Mouse (Mus musculus): ENCODE measurements at regions not wholly inside any gene's neighbourhood (a gene's known extent, or its start where the extent isn't known, plus 50 kb on each side); places are given as distances from the start of the nearest gene placed in this dataset.

DNA sequence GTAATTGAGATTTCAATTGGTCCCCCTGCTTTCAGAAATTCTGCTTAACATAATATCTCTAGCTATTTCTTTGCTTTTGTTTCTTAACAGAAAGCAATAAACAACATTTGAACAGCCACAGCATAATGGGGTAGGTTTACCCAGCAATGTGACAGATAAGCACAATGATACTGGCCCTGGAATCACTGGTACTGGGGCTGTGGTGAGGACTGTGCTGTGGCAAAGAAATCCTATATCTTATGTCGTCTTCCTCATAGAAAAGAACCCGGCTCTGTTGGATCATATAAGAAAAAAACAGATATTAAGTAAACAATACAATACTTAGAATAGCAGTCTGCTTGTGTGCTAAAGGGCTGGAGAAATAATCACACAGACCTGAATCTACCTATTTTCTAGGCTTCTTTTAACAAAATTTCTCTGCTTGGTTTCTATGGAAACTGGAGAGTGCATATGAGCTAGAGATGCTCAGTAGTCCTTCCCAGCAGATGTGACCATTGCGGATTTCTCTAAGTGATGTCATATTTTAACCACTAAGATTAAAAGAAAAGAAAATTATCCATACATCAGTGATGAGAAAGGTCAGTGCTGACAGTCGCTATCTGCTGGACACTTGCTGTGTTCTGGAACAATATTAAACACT is 119.8 kb upstream of the Gnao1 start:
- no peak for DNase-seq (ENCODE audit: low read depth, low spot score)

DNA sequence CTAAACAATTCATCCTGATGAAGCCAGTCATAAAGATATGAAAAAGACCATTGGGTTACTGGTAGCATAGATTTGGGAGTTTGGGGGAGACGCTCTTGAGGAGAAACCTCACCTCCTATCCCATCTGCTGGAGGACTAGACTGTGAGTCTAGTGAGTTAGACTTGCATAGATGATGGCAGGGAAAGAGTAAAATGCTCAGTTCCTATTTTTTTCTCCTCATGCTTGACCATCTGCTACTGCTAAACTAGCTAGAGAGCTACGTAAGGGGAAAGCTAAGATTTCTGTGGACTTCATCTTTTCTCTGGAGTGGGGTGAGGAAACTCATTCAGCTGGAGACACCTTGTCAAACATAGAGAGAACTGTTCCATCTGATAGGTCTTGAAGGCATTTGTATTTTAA is 118.4 kb upstream of the Gnao1 start:
- no peak for DNase-seq (ENCODE audit: low read depth, low spot score)

DNA sequence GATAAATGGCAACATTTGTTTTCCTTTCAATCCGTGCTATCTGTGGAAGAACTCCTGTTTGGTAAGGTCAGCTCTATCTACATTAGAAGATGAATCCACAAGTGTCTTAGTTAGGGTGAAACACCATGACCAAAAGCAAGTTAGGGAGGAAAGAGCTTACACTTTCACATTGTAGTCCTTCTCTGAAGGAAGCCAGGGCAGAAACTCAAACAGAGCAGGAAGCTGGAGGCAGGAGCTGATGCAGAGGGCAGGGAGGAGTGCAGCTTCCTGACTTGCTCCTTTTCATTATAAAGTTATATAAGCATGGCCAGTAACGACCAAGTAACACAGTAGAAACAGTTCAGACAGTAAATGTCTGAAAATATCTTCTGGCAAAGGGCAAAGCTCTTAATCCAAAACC is 117.9 kb upstream of the Gnao1 start:
- DNase-seq (ENCODE audit: low read depth, low spot score) = no peak

DNA sequence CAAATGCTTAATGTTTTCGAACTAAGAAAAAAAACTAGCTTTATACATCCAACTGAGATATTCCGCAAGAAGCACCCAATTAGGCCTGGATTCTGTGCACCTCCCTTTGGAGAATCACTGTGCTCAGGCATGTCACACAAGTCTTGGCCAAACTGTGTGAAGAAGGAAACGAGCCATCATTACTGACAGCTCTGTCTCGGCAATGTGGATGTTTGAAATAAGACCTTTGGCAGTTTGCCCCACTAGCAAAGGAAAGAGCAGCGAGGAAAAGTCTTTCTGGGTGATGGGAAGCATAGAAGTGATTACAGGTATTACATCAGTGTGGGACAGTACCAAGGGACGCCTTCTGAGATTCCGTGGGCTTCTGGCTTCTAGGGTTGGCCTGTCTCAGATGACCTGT is 112.6 kb upstream of the Gnao1 start:
- no peak for DNase-seq (ENCODE audit: low read depth, low spot score)

DNA sequence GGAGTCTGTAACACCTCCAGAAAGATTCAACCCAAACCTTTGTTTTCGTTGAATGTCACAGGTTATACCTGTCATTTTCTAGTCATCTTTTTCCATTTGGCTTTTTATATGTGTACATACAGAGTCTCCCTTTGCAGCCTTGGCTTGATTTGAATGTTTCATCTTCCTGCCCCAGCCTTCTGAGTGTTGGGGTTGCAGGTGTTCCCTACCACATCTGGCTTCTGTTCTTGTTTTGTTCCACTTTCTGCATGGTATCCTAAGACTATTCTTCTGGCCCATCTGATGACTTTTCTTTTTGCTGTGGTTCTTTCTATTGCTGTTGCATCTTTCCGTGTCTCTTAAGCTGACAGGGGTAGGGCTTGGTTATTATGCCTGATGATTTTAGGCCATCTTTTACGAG is 111.3 kb upstream of the Gnao1 start:
- no peak for DNase-seq (ENCODE audit: low read depth, low spot score)

DNA sequence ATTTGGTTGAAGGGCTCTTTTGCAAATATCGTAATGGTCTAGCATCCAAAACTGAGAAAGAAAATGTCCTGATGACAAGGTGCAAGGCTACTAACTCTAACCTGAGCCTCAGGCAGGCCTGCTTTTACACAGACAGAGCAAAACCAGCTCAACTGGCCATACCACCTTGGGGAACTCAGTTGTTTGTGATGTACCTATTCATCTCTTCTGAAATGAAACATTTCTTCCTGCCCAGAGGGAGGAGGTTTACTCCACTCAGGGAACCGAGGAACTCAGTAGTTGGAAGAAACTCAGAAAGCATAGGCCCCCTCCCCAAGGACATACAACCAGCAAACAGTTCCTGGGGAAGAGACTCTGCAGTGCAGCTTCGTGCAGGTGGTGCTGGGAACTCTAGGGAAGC is 108.4 kb upstream of the Gnao1 start:
- no peak for DNase-seq (ENCODE audit: low read depth, low spot score)

DNA sequence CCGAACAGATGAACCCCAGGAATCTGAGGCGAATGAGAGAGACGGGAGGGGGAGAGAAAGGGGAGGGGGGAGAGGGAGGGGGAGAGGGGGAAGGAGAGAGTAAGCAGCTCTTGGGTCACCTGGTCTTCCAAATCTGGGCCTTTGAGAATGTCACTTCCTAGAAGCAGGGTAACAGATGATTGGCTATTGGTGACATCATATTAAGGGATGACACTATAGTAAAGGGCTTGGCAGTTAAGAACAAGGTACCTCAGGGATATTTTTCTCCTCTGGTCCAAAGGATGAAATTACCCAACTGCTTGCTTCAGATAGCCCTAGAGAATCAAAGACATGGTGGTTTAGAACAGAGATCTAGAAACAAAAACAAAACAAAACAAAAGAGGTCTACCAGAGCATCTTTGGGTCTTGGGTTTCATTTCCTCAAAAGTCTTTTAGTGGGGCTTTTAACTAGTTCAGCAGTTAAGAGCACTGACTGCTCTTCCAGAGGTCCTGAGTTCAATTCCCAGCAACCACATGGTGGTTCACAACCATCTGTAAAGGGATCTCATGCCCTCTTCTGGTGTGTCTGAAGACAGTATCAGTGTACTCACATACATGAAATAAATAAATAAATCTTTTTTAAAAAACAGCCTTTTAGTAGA is 97.6 kb upstream of the Gnao1 start:
- DNase-seq (ENCODE audit: low read depth, low spot score) = no peak

DNA sequence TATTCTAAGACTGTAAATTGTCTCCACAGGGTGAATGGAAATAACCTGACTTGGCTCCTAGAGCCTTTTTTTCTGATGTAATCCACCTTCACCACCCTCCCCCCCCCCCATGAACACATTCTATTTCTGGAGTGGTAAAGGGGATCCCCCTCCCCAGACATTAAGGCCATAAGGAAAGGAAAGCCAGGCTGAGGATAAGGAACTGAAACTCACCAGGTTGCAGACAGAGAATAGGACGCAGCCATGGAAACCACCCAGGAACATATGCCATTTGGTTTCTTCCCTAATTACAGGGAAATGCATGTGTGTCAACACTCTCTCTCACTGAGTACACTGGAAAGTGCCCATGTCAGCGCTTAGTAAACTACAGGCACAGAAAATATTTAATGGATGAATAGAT is 96.5 kb upstream of the Gnao1 start:
- no peak for DNase-seq (ENCODE audit: low read depth, low spot score)

DNA sequence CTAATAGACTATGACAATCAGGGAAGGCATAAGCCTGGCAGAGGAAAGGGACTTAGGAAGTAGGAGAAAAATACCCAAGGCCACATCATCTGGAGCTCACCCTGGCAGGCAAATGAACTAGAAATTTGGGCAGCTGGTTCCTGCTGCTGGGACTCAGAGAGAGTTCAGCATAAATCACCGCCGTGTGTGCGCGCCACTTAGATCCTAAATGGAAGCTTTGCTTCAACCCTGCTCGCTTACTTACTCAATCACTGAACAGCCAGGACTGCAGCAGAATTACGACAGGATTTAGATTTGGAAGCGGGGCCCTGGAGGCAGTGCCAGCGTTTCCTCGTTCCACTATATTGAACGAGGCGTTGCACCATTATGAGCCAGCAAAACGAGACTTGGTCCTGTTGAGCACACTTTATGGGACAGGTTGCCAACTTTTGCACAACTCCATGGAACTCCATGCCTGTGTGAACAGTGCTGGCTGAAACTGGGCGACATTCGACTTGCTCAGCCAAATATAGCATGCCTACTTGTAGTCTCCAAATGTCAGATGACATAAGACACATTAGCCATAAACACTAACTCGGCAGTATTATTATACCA is 84.8 kb upstream of the Gnao1 start:
- DNase-seq (ENCODE audit: low read depth, low spot score) = no peak

DNA sequence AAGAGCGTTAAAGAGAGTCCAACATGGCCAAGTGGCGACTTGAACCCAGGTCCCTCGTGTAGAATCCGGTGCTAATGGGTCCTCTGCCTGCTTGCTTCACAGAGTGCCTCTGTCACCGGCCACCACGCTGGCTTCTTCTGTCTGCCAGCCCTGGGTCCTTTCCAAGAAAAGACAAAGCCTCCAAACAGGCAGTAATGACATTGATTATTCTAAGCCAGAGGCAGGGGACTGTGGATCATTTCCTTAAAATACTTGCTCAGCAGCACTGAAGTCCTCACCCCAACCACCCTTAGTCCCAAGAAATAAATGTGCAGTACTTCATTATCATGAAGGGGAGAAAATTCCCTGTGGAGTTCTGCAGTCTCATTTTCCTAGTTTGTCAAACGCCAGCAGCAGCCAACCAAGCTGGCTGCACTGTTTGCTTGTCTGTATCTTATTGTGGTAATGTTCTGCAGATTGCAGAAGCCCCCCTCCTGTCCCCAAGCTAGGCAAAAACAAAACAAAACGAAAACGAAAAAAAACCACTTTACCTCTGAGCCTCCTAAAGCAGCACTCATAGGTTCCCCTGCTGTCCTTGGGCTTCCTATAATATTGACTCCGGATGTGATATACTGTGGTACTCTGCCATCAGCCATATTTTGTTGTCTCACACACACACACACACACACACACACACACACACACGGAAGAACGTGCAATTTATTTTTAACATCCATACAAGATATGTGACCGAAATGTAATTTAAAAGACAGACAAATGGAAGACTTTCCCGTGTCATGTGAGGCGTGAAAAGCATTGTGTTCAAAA is 80.4 kb upstream of the Gnao1 start:
- no peak for DNase-seq (ENCODE audit: low read depth, low spot score)

DNA sequence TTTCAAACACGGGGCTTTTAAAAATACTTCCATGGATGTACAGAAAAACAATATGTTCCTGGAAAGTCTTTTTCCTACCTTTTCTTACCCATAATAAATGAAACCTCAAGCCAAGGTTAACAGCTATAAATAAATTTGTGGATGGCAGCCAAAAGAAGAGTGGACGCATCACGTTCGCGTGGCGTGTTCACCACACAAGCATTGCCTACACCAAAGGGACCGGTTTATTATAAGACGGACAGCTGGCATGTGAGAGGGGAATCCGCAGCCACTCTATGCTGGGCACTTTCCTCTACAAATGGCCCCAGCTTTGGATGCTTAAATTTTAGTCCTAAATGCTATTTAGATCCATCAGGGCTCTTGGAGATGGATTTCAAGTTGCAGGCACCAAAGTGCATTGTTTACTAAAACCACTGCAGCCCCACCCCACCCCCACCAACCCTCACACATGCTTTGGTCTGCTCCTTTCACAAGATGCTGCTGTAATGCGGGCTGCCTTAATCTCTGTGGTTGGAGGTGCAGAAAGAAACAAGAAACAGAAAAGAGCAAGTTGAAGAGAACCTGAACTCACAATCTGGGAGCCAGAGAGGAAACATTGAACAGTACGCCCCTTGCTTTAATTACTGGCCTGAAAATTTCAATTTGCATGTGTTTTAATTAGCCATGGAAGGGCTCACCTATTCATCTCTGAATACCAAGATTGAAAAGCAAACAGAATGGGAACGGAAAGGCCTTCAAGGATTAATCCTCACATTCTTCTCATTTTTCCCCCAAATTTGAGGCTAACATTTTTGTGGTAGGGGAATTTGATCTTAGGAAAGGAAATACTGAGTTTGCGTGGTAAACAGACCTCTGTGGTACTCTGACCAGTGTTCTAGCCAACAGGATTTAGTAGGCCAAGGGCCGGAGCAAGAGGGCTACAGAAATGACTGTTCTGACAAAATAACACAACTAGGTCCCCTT is 78.7 kb upstream of the Gnao1 start:
- DNase-seq (ENCODE audit: low read depth, low spot score) = no peak

DNA sequence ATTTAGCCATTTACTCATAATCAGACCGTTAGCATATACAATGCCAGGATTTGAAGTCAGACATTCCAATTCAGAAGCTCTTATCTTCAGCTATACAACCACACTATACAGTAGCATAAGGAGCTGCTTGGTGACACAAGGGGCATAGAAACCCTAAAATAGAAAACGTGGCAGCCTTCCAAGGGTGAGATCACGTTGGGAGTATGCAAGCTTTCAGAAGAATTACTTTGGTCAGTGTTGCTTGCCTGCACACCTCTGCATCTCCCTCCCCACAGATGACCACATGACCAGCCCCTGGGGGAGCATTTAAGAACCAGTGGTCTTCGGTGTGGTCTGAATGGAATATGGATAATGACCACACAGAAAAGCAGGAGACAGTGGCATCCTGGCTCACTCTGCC is 74.9 kb upstream of the Gnao1 start:
- no peak for DNase-seq (ENCODE audit: low read depth, low spot score)

DNA sequence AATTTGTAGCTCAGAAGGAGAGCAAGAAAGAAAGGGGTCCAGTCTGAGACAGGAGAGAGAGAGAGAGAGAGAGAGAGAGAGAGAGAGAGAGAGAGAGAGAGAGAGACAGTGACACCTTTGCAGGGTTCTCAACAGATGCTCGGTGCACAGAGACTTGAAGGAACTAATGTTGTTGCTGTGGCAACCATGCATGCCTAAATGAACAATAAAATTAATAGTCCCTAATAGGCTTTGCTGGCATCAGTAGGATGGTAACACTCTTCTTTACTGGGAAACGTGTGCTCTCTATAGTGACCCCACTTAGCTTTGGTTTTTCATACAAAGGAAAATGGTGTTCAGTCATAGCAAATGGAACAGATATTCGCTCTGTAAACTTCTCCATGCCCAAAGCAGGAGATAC is 69.5 kb upstream of the Gnao1 start:
- DNase-seq (ENCODE audit: low read depth, low spot score) = no peak

DNA sequence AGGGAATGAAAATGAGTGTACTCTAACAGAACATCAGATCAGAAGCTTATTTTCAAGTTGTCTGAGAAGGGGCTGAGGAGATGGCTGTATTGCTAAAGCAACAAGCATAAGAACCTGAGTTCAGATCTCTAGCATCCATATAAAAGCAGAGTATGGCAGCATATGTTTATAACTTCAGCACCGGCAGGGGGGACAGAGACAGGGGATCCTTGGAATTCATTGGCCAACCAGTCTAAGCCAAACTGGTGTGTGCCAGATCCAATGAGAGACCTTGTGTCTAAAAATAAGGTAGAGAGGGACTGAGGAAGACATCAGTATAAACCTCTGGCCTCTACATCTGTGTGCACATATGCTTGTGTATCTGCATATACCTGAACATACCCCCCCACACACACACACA is 61.0 kb upstream of the Gnao1 start:
- peak; percentile 6 for DNase-seq (ENCODE audit: low read depth, low spot score)

DNA sequence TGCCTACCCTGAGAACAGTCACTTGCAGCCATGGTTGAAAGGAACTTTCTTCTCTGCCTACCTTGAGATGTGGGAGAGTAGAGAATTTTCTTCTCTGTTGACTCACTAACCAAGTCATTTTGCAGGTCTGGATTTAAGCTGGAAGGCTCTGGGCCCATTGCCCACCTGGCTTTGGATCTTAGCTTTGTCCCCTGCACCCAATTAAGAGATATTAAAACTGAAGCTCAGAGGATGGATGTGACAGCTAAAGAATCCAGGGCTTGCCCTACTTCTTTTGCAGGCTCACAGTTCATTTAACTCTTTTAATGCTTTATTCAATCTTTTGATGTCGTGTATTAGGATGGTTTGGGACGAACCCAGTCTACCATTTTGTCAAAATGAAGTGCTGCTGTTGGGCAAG is 58.8 kb upstream of the Gnao1 start:
- no peak for DNase-seq (ENCODE audit: low read depth, low spot score)

DNA sequence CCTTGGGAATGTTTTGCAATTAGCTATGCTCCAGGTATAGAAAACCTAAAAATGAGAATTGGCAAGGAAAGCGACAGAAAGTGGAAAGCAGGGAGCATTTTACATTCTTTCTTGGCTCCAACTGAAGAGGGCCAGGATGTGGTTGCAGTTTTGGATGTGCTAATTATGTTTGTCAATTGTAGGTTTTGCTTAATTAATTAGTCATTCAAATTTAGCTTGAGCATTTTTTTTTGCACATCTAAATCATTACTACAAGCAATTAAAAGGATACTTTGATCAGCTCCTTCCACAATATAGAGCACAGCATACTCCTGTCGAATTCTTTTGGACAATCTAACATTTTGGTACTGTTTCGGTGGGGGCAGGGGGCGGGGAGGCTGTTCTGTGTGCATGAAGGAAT is 53.8 kb upstream of the Gnao1 start:
- no peak for DNase-seq (ENCODE audit: low read depth, low spot score)

All from ES-CJ7 (cell line).